Mouse (Mus musculus): ENCODE measurements at regions not wholly inside any gene's neighbourhood (a gene's known extent, or its start where the extent isn't known, plus 50 kb on each side); places are given as distances from the start of the nearest gene placed in this dataset.

DNA sequence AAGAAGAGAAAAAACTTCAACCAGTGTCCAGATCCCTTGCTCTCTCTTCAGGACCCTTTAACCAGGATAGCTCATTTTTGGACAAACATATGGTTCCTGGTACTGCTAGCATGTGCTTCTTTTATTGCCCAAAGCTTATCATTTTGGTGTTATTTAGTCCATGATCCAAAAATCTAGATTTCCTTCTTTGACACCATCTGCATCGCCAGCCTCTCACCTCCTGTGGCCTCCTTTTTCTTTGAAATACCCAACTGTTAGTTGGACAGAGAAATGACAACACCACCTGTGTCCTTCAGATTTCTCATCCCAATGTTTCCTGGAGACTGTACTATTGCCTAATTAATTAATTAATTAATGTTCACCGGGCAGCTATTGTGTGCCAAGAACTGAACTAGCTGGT lies 188.0 kb upstream of the Plppr1 start:
- no peak for DNase-seq (ENCODE audit: extremely low spot score, low spot score)

DNA sequence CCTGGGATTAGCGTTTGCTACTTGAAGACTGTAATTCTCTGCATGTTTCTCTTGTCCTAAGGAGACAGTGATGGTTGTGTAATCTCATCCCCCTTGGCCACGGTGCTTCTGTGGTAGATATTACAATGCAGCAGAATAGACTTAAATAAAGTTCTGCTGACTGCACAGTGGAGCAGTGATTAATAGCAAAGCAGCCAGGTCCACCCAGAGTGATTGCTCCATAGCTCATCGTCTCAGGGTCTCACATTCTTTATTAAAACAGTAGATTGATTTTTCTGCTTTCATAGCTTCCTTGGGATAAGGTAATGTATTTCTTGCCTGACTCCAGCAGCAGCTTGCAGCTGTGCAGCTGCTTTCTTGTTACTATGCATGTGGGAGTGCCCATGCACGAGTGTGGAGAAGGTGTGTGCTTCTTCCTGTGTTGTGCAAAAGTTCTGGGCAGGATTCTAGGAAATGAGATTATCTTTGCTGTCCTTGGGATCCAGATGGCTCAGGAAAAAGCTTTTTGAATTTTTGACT lies 169.9 kb upstream of the Plppr1 start:
- DNase-seq (ENCODE audit: extremely low spot score, low spot score) = no peak

DNA sequence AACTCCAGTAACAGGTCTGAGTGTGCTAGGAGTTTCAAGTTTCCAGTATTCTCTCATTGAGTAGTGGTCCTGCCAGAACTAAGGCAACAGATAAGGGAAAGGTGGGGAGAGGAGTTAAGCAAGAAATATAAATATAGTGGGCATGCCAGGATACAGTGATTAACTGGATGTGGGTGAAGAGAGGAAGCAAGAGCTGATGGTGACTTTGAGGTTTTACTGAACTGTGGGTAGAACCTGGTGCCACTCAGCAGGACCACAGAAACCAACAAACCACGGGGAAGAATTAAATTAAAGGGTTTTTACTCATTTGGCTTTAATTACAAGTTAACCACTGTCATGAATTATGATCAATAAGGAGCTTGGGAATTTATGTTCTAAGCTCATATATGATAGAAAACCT lies 154.5 kb upstream of the Plppr1 start:
- DNase-seq (ENCODE audit: extremely low spot score, low spot score) = no peak

DNA sequence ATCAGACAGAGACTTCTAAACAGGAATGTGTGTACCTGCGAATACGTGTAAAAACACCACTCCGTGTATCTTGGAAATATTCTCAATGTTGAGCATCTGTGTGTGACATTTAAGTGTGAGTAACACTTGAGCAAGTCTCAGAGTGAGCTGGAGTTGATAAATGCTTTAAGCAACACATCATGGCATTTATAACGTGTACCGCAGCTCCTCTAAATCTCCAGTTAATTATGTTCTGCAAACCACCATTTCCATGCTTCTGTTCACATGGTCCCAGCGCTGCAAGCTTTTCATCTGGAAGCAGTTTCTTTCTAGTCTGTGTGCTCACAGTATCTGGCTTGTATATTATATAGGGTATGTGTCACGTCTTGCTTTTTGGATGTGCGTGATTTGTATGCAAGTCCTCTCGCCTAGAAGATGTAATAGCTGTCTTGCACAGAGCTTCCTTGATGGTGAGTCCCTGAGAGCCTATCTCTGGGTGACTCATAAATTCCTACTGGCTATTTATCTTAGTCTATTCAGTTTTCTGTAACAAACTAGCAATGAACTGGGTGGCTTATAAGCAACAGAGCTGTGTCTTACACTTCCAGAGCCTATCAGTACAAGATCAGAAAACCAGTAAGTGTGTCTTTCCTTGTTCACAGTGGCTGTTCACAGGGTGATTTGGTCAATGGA lies 153.7 kb upstream of the Plppr1 start:
- no peak for DNase-seq (ENCODE audit: extremely low spot score, low spot score)

DNA sequence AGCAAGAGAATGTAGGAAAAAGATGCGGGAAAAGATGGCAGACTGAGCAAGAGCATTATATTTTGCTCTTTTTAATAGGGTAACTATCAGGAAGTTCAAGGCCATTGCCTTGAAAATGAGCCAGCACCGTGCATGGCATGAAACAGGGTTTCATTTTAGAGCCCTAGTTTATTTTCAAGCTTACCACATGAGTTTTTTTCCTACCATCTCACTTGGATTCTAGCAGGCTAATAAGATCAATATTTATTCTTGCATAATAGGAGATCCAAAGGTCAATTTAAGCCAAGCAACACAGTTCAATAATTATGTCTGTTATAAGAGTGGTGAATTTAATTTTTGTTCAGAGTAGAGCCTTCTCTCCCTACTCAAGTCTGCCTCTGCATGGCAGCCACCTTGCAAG lies 149.9 kb upstream of the Plppr1 start:
- DNase-seq (ENCODE audit: extremely low spot score, low spot score) = no peak

DNA sequence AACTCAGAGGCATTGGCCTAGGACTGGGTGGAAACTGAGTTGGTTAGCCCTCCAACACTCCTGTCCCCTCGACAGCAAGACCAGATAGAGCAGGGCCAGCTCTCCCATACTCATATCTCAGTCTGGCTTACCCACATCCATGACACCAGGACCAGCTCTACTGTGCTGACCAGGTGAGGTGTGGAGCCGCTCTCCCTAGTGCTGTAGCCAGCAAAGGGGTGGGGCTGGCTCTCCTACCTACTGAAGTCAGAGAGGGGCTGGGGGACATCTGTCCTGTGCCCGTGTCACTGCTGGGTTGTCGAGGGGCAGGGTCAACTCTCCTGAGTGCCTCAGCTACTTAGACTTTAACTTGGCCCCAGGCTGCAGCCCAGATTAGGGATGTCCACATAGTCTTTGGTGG lies 145.8 kb upstream of the Plppr1 start:
- no peak for DNase-seq (ENCODE audit: extremely low spot score, low spot score)

DNA sequence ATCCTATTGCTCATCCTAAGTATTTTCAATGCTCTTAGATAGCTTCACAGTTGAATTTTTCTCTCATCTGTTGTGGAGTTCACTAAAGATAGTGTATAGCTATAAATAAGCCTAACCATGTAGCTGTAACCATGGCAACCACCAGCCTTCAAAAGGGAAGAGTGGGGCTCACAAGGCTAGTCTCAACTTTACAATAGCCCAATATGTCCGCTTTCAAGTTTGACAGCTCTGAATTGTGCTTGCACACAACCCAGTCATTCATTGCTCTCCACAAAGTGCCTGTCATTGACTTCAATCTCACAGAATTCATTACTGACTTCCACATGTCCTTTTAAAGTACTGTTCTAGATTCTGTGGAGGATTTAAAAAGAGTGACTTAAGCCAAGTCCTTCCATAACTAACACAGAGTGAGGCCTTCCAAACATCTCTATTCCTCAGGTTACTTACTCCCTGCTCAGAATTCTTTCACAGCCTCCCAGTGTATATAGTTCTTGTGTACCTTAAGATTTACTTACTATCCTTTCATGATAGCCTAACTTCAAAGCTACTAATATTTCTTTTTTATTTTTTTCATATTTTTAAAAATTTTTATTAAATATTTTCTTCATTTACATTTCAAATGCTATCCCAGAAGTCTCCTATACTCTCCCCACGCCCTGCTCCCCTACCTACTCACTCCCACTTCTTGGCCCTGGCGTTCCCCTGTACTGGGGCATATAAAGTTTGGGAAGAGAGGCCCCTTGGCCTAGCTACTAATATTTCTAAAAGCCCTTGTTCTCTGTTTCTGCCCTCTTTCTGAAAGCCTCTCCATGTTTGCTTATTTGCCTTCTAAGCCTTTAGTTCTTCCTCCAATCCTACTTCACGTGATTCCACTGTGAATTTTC lies 134.3 kb upstream of the Plppr1 start:
- DNase-seq (ENCODE audit: extremely low spot score, low spot score) = peak; percentile 15

DNA sequence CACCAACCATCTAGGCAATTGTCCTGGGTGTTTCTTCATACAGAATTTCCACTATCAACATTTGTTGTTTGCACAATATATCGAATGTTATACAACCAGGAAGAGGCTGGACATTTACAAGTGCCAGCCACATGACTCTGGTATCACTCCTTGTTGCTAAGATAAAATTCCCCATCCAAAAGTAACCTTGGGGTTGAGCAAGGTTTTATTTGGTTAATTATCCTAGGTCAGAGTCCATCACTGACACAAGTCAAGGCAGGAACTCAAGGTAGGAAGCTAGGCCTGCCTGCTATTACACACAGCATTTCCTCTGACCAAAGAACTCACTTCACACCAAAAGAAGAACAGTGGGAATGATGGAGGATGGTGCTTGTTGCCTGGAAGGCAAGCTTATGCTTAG lies 120.7 kb upstream of the Plppr1 start:
- no peak for DNase-seq (ENCODE audit: extremely low spot score, low spot score)

DNA sequence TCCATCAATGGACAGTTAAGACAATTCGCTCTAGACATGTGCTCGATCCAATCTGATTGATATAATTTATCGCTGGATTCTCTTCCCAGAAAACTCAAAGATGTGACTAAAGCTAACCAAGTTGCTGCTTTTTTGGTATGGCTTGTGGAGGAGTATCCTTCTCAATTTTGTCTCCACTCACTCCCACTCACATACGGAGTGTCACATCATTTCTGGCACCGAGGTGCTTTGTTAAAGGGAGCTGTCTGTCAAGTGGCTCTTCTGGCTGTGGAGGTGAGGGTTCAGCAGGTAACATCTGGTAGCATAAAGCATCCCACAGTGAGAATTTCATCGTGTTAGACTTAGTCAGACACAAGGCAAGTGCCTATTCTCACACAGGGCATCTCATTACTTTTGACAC lies 120.2 kb upstream of the Plppr1 start:
- DNase-seq (ENCODE audit: extremely low spot score, low spot score) = no peak

DNA sequence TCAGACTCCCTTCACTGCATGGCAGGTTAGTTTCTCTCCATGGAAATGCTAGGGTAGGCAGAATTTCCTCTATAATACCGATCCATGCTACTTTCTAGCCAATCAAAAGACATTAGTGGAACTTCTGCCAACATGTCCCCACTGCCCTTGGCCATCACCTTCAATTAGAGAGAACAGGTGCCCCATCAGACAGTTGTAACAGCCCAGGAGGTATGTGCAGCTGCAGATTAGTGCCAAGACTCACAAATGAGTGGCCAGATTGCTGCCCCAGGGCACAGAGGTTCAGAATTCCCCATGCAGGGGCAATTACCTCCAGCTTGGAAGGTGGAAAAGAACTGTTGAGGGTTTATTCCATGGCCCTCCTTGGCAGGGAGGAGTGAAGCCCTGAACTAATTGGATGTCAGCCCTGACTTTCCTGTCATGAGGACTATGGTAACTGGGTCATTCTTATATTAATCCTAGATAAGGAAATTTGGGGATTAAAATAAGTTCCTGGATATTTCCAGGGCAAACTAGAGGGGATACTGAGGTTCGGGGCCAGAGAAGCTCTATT lies 113.7 kb upstream of the Plppr1 start:
- DNase-seq (ENCODE audit: extremely low spot score, low spot score) = no peak

DNA sequence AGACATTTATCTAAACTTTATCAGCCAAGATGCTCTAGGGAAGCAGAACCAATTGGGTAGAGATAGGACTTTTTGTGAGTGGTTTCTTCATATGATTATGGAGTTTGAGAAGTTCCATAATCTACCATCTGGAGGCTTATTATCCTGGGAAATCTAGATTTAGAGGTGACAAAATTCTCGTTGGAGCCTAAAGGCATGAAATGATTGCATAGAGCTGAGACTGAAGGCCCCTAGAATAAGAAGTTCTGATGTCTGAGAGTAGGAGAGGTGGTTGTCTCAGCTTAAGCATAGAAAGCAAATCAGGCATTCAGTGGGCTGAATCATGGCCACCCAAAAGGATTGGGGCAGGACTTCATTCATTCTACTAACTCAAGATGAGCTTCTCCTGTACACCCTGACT lies 106.1 kb upstream of the Plppr1 start:
- no peak for DNase-seq (ENCODE audit: extremely low spot score, low spot score)

DNA sequence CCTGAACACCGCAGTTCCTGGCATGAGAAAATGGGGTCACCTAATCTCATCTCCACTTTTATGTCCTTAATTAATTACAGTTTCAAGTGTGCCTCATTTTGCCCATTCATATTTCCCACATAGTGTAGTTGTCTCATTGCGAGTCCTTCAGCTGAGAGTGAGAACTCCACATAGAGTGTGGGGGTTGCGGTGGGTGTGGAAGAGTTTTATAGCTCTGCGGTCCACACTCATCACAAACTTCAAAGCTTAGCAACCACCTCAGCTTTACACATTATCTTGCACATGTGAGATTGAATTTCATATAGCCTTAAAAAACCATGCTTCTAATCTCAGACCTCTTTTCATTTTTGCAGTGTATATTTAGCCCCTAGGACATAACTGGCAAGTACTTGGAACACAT lies 83.3 kb upstream of the Plppr1 start:
- no peak for DNase-seq (ENCODE audit: extremely low spot score, low spot score)

DNA sequence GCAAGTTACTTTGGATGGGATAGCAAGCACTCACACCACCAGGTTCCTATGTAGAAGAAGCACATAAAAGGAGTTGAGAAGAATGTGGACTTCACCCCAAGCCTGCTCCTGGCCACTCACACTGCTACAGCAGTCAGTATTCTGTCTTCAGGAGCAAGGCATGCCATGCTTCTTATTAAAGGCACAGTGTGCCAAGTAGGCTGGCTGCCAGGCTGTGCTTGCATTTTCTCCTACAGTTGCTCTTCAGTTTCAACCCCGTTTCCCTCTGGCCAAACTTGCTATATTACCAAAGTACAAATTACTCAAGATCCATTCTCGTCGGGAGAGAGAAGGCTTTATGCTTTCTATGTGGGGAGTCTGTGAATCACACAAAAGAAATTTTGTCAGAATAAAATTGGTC lies 67.1 kb upstream of the Plppr1 start:
- no peak for DNase-seq (ENCODE audit: extremely low spot score, low spot score)
